Mouse (Mus musculus) heart, adult 2 months (tissue): ENCODE data around the gene Zbtb4. TPM values are rescaled to one million over a fixed set of nuclear protein-coding genes. Genes with fewer than 3 reads are reported as not detected.
"Not testable (repeated sequence)": the region's sequence is repeated elsewhere in the genome, so short reads cannot be mapped to it uniquely, and the experiment has no call there.

ENCODE experiments used
- DNase-seq, 2 experiments: peaks; one replicate each; pipeline ENCODE4 v3.0.0; 2021
- H3K27ac ChIP-seq: fragments of 200-600 bp; 2 replicates; pipeline ENCODE4 v1.8.1; 2022
- H3K27me3 ChIP-seq: fragments of 200-500 bp; 2 replicates; pipeline ENCODE4 v1.6.1; 2012; ENCODE audit warnings: mild to moderate bottlenecking, low read length, inconsistent platforms, mixed read lengths; ENCODE audit not compliant: control insufficient read depth, insufficient read depth
- H3K36me3 ChIP-seq: fragments of 200-500 bp; 2 replicates; pipeline ENCODE4 v1.6.1; 2012; ENCODE audit warnings: low read length, inconsistent platforms; ENCODE audit not compliant: control insufficient read depth, insufficient read depth
- H3K4me1 ChIP-seq: fragments of 200-500 bp; 2 replicates; pipeline ENCODE4 v1.6.1; 2011; ENCODE audit warnings: low read length; ENCODE audit not compliant: control insufficient read depth, insufficient read depth
- H3K4me3 ChIP-seq: fragments of 200-600 bp; 2 replicates; pipeline ENCODE4 v1.8.1; 2022
- H3K79me2 ChIP-seq: fragments of 200-500 bp; replicated peaks from 2 replicates; pipeline ENCODE4 v1.6.1; 2012; ENCODE audit warnings: mild to moderate bottlenecking, inconsistent platforms, low read length, moderate library complexity, mixed read lengths; ENCODE audit not compliant: control insufficient read depth, insufficient read depth
- H3K9ac ChIP-seq: fragments of 200-500 bp; 2 replicates; pipeline ENCODE4 v1.6.1; 2012; ENCODE audit warnings: low read depth, mild to moderate bottlenecking, control low read depth, inconsistent platforms, low read length, mixed read lengths
- CTCF ChIP-seq: fragments of 200-600 bp; IDR thresholded peaks from 2 replicates; pipeline ENCODE4 v1.8.1; 2022; ENCODE audit warnings: antibody characterized with exemption, mild to moderate bottlenecking, moderate library complexity
- EP300 ChIP-seq: fragments of 200-500 bp; IDR thresholded peaks from 2 replicates; pipeline ENCODE4 v1.6.1; 2011; ENCODE audit warnings: low read depth, low read length, control low read depth; ENCODE audit not compliant: insufficient read depth
- POLR2A ChIP-seq: fragments of 200-500 bp; IDR thresholded peaks from 2 replicates; pipeline ENCODE4 v1.6.1; 2011; ENCODE audit warnings: mild to moderate bottlenecking, low read depth, low read length, control low read depth; ENCODE audit not compliant: insufficient read depth
- WGBS: fragments of 180-500 bp; shearing (Covaris S2); methylation state at CpG from one replicate; pipeline ENCODE4 v1.1.7; 2018; 5-methylcytosine and 5-hydroxymethylcytosine counted together
- intact Hi-C: fragments of 180-260 bp; cut with DNase I; formaldehyde crosslinking; loops from one replicate; pipeline ENCODE4 v1.15.1; 2025
- polyA plus RNA-seq: library from polyadenylated mRNA; depleted of rRNA; stranded (reverse); fragments of >200 nt; gene quantifications from 2 replicates; pipeline ENCODE4 v1.2.3, GENCODE M21; 2012
- total RNA-seq, 2 experiments: library from RNA; stranded (reverse); gene quantifications; 2 replicates each; pipeline ENCODE4 v1.2.3; 2021

Gene Zbtb4
- total and polyA plus RNA-seq, 3 experiments, result 19.8 to 47.9 (median 42.9) TPM

DNA sequence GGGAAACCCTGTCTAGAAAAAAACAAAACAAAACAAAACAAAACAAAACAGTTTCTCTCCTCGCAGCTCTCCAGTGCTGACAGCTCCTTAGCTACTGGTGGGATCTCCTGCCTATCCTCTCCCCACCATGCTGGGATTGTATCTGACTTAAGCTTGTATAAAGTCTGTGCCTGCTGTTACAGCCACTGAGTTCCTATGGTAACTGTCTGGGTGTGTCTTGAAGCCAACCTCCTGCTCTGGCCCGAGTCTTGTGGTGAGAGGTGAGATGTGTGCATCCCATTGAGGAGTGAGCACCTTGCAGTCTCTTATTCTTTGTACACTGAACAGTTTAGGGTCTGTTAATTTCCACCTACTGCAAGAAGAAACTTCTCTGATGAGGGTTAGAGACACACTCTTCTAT lies 42.6 kb upstream of the Zbtb4 start:
- no peak for DNase-seq
- Histone ChIP-seq H3K27ac (no peak overlapping the region), H3K4me3 (no peak overlapping the region), H3K4me1 (no peaks in the 10 kb centered on the region), H3K79me2 (no peaks in the 10 kb centered on the region), H3K9ac (no peak overlapping the region), H3K36me3 (no peaks in the 10 kb centered on the region), H3K27me3 (no peaks in the 10 kb centered on the region)
- 41% methylated on average over 2 of the region's 2 CpGs for WGBS
- TF ChIP-seq CTCF (no peak), POLR2A (no peak), EP300 (no peak)
- intact Hi-C loops, result no loop called here

DNA sequence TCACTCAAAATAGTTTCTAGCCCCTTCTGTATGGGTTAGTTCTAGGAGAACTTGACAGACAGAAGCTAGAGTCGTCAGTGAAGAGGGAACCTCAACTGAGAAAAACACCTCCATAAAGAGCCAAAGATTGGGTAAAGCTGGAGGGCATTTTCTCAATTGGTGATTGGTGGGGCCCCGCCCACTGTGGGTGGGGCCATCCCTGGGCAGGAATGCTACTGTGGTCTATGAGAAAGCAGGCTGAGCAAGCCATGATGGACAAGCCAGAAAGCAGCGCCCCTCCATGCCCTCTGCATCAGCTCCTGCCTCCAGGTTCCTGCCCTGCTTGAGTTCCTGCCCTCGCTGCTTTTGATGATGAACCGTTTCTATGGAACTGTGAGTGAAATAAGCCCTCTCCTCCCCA lies 39.8 kb upstream of the Zbtb4 start:
- Histone ChIP-seq H3K9ac (no peak overlapping the region), H3K27me3 (no peaks in the 10 kb centered on the region), H3K27ac (no peak overlapping the region), H3K4me1 (no peaks in the 10 kb centered on the region), H3K4me3 (no peak overlapping the region), H3K79me2 (no peaks in the 10 kb centered on the region), H3K36me3 (no peaks in the 10 kb centered on the region)
- intact Hi-C loops, result no loop called here
- TF ChIP-seq EP300, result no peak
- no peak for TF ChIP-seq POLR2A
- no peak for DNase-seq
- WGBS, result 46% methylated on average over 5 of the region's 5 CpGs

DNA sequence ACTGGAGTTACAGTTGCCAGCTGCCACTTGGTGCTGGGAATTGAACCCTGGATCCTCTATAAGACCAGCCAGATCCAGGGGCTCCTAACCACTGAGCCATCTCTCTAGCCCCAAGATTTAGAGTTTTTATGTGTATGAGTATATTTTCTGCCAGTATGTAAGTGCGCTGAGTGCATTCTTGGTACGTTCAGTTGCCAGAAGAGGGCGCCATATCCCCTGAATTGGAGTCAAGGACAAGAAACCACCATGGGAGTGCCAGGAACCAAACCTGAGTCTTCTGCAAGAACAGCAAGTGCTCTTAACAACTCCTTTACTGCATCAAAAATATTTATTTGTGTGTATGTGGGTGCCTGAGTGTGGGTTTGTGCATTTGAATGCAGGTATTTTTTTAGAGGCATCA lies 36.6 kb upstream of the Zbtb4 start:
- Histone ChIP-seq H3K27me3 (no peaks in the 10 kb centered on the region), H3K9ac (no peak overlapping the region), H3K4me3 (no peak overlapping the region), H3K36me3 (no peaks in the 10 kb centered on the region), H3K79me2 (no peaks in the 10 kb centered on the region), H3K4me1 (no peaks in the 10 kb centered on the region), H3K27ac (no peak overlapping the region)
- intact Hi-C loops, result no loop called here
- peak; percentile 75 for TF ChIP-seq CTCF
- no peak for TF ChIP-seq EP300
- WGBS, result 37% methylated on average over 3 of the region's 3 CpGs
- DNase-seq, result peak; percentile 50 to 55

DNA sequence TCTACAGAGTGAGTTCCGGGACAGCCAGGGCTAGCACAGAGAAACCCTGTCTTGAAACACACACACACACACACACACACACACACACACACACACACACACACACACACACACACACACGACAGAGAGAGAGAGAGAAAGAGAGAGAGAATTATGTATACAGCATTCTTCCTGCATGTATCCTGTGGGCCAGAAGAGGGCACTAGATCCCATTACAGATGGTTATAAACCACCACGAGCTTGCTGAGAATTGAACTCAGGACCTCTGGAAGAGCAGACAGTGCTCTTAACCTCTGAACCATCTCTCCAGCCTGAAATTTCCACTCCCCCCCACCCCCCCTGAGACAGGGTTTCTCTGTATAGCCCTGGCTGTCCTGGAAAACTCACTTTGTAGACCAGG lies 34.3 kb upstream of the Zbtb4 start:
- H3K4me1 ChIP-seq, H3K9ac ChIP-seq, H3K4me3 ChIP-seq, DNase-seq, H3K79me2 ChIP-seq, intact Hi-C loops, H3K27me3 ChIP-seq, H3K27ac ChIP-seq, H3K36me3 ChIP-seq: not testable (repeated sequence)
- WGBS, result 79% methylated on average over 2 of the region's 3 CpGs
- peak; percentile 41 for TF ChIP-seq CTCF

DNA sequence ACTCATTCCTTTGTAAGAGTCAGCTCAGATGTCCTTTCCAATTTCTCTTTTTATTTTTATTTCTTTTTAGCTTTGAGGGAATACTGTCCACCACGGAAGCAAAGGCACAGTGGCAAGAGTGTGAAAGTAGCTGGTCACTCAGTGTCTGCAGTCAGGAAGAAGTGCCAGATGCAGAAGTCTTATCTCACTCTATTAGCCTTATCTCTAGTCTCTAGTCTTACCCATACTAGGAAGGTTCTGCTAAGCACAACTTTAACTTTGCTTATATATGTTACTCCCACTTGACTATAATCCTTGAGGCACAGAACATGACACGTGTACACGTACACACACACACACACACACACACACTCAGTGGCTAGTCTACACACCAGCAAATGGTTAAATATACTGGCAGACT lies 14.1 kb upstream of the Zbtb4 start:
- TF ChIP-seq POLR2A, result no peak
- no peak for TF ChIP-seq CTCF
- TF ChIP-seq EP300, result no peak
- H3K4me3 ChIP-seq, result no peak overlapping the region
- 44% methylated on average over 3 of the region's 3 CpGs for WGBS
- no peak overlapping the region for H3K9ac ChIP-seq
- intact Hi-C loops, result no loop called here
- no peak for DNase-seq
- no peak overlapping the region for H3K27ac ChIP-seq
- peaks cover 4% of the 10 kb centered on the region for H3K4me1 ChIP-seq
- H3K79me2 ChIP-seq, result peaks cover 2% of the 10 kb centered on the region; the same call in 1 of the 2 replicates
- H3K27me3 ChIP-seq, result no peaks in the 10 kb centered on the region
- H3K36me3 ChIP-seq, result peaks cover 8% of the 10 kb centered on the region

DNA sequence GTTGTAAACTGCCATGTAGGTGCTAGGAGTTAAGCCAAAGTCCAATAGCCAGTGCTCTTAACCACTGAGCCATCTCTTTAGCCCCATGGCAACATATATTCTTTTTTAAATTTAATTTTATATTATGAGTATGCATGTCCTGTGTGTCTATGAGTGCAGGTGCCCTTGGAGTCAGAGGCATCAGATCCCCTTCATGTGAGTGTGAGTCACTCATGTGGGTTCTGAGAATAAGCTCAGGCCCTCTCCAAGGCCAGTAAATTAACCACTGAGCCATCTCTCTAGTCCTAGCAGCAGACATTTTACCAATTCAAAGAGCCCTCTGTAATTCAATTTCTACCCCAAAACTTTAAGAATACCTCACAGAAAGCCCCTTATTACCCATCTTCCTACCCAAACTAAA lies 13.0 kb upstream of the Zbtb4 start:
- H3K79me2 ChIP-seq, result peaks cover 2% of the 10 kb centered on the region; the same call in 1 of the 2 replicates
- H3K9ac ChIP-seq, result no peak overlapping the region
- no peak overlapping the region for H3K27ac ChIP-seq
- H3K4me1 ChIP-seq, result peaks cover 4% of the 10 kb centered on the region
- intact Hi-C loops, result no loop called here
- TF ChIP-seq CTCF (no peak), POLR2A (no peak), EP300 (no peak)
- no peak overlapping the region for H3K4me3 ChIP-seq
- no peaks in the 10 kb centered on the region for H3K27me3 ChIP-seq
- DNase-seq, result no peak
- peaks cover 13% of the 10 kb centered on the region for H3K36me3 ChIP-seq
